Mouse (Mus musculus) lung, postnatal 0 days (tissue): Measurements from ENCODE around the gene Phf12. TPM values are rescaled to one million over a fixed set of nuclear protein-coding genes. Genes with fewer than 3 reads are reported as not detected.

Experiments
- ATAC-seq: fragments of 200-750 bp; cut with Nextera tagmentation; 2 replicates; pipeline ENCODE4 v1.8.0; 2017; ENCODE audit warnings: moderate library complexity
- DNase-seq: peaks from one replicate; pipeline ENCODE4 v3.0.0-alpha.2; 2016; ENCODE audit warnings: low spot score
- H3K27ac ChIP-seq: fragments of 300-500 bp; sonication (generic); 2 replicates; pipeline ENCODE4 v1.5.1; 2014; ENCODE audit warnings: antibody characterized with exemption, mild to moderate bottlenecking, low read length, mixed read lengths
- H3K27me3 ChIP-seq: fragments of 300-500 bp; sonication (generic); replicated peaks from 2 replicates; pipeline ENCODE4 v1.6.1; 2014; ENCODE audit warnings: low read length, mixed read lengths; ENCODE audit not compliant: insufficient read depth
- H3K36me3 ChIP-seq: fragments of 300-500 bp; sonication (generic); 2 replicates; pipeline ENCODE4 v1.6.1; 2014; ENCODE audit warnings: low read length, mixed read lengths; ENCODE audit not compliant: insufficient read depth
- H3K4me1 ChIP-seq: fragments of 300-500 bp; sonication (generic); 2 replicates; pipeline ENCODE4 v1.6.1; 2014; ENCODE audit warnings: antibody characterized with exemption, low read depth, low read length, mixed read lengths; ENCODE audit not compliant: insufficient read depth
- H3K4me2 ChIP-seq: fragments of 300-500 bp; sonication (generic); replicated peaks from 2 replicates; pipeline ENCODE4 v1.6.1; 2014; ENCODE audit warnings: low read depth, mild to moderate bottlenecking, low read length, moderate library complexity, mixed read lengths
- H3K4me3 ChIP-seq: fragments of 300-500 bp; sonication (generic); 2 replicates; pipeline ENCODE4 v1.5.1; 2014; ENCODE audit warnings: low read depth, low read length
- H3K9ac ChIP-seq: fragments of 300-500 bp; sonication (generic); replicated peaks from 2 replicates; pipeline ENCODE4 v1.6.1; 2014; ENCODE audit warnings: low read depth, mild to moderate bottlenecking
- H3K9me3 ChIP-seq: fragments of 300-500 bp; sonication (generic); 2 replicates; pipeline ENCODE4 v1.6.1; 2016; ENCODE audit warnings: low read length, mixed read lengths
- CTCF ChIP-seq: IDR thresholded peaks from 2 replicates; pipeline ENCODE4 v1.5.1; 2016; ENCODE audit warnings: antibody characterized with exemption, mild to moderate bottlenecking
- EP300 ChIP-seq: IDR thresholded peaks from 2 replicates; pipeline ENCODE4 v1.6.1; 2016; ENCODE audit warnings: antibody characterized with exemption, mild to moderate bottlenecking, control low read depth
- WGBS: fragments of 180-500 bp; shearing (Covaris S2); extraction: QIAGEN DNeasy Blood & Tissue Kit; methylation state at CpG from one replicate; pipeline ENCODE4 v1.1.7; 2014; 5-methylcytosine and 5-hydroxymethylcytosine counted together
- polyA plus RNA-seq: library from polyadenylated mRNA; unstranded; fragments of >200 nt; fragmentation: Nextera tagmentation; extraction: Ambion mirVana; gene quantifications from 2 replicates; pipeline ENCODE4 v1.2.1, GENCODE M21; 2015

Phf12 gene
- polyA plus RNA-seq, 1 experiment from 2014 or later = 7.7 TPM

GRCm38 (mm10) chr11:77960199-77960598 is 22.4 kb upstream of the Phf12 start:
- WGBS = 55% methylated on average over 9 of the region's 9 CpGs
- H3K27me3 ChIP-seq = no peaks in the 10 kb centered on the region
- no peak overlapping the region for H3K4me2 ChIP-seq
- no peak for DNase-seq
- H3K4me1 ChIP-seq = no peaks in the 10 kb centered on the region
- H3K4me3 ChIP-seq = no peak overlapping the region
- H3K9ac ChIP-seq = no peak overlapping the region
- H3K9me3 ChIP-seq = no peaks in the 10 kb centered on the region
- no peak overlapping the region for H3K27ac ChIP-seq
- ATAC-seq = no peak
- TF ChIP-seq EP300 (no peak), CTCF (no peak)
- H3K36me3 ChIP-seq = no peaks in the 10 kb centered on the region

- Histone ChIP-seq H3K4me1 (no peaks in the 10 kb centered on the region), H3K27ac (no peak overlapping the region), H3K36me3 (no peaks in the 10 kb centered on the region), H3K27me3 (no peaks in the 10 kb centered on the region), H3K9me3 (no peaks in the 10 kb centered on the region), H3K4me2 (no peak overlapping the region), H3K9ac (no peak overlapping the region), H3K4me3 (no peak overlapping the region)
- TF ChIP-seq EP300 (no peak), CTCF (no peak)
- WGBS = 29% methylated on average over 5 of the region's 5 CpGs
- no peak for ATAC-seq
- DNase-seq = peak; percentile 16
Observed at GRCm38 (mm10) chr11:77960898-77961297, 21.7 kb upstream of the Phf12 start.

- no peak overlapping the region for H3K4me2 ChIP-seq
- no peaks in the 10 kb centered on the region for H3K36me3 ChIP-seq
- H3K4me3 ChIP-seq = no peak overlapping the region
- H3K4me1 ChIP-seq = no peaks in the 10 kb centered on the region
- H3K27me3 ChIP-seq = no peaks in the 10 kb centered on the region
- TF ChIP-seq EP300 = no peak
- TF ChIP-seq CTCF = no peak
- H3K9ac ChIP-seq = no peak overlapping the region
- no peak overlapping the region for H3K27ac ChIP-seq
- DNase-seq (no peak), ATAC-seq (no peak)
- WGBS = 83% methylated on average over 10 of the region's 10 CpGs
- H3K9me3 ChIP-seq = no peaks in the 10 kb centered on the region
Observed at GRCm38 (mm10) chr11:77962946-77963345, 19.6 kb upstream of the Phf12 start.

GRCm38 (mm10) chr11:77964415-77965095 is 18.0 kb upstream of the Phf12 start:
- H3K27ac ChIP-seq = no peak overlapping the region
- no peaks in the 10 kb centered on the region for H3K27me3 ChIP-seq

GRCm38 (mm10) chr11:77965101-77966036 is 17.2 kb upstream of the Phf12 start:
- Histone ChIP-seq H3K36me3 (no peaks in the 10 kb centered on the region), H3K4me1 (no peaks in the 10 kb centered on the region), H3K4me3 (no peak overlapping the region), H3K27ac (no peak overlapping the region), H3K4me2 (no peak overlapping the region), H3K9ac (no peak overlapping the region), H3K27me3 (no peaks in the 10 kb centered on the region), H3K9me3 (no peaks in the 10 kb centered on the region)
- TF ChIP-seq CTCF (no peak), EP300 (no peak)
- no peak for DNase-seq
- 27% methylated on average over 17 of the region's 17 CpGs for WGBS
- ATAC-seq = no peak

More at GRCm38 (mm10) chr11:77964415-77965095, 18.0 kb upstream of the Phf12 start:
- Histone ChIP-seq H3K4me3 (no peak overlapping the region), H3K4me1 (no peaks in the 10 kb centered on the region), H3K36me3 (no peaks in the 10 kb centered on the region), H3K9ac (no peak overlapping the region), H3K4me2 (no peak overlapping the region), H3K9me3 (no peaks in the 10 kb centered on the region)
- DNase-seq (no peak), ATAC-seq (no peak)
- 23% methylated on average over 19 of the region's 19 CpGs for WGBS
- TF ChIP-seq EP300 (no peak), CTCF (no peak)

- no peak for DNase-seq
- Histone ChIP-seq H3K4me3 (no peak overlapping the region), H3K27ac (no peak overlapping the region), H3K4me1 (no peaks in the 10 kb centered on the region), H3K9me3 (no peaks in the 10 kb centered on the region), H3K9ac (no peak overlapping the region), H3K4me2 (no peak overlapping the region), H3K36me3 (no peaks in the 10 kb centered on the region), H3K27me3 (no peaks in the 10 kb centered on the region)
- 46% methylated on average over 5 of the region's 5 CpGs for WGBS
- TF ChIP-seq EP300 (no peak), CTCF (no peak)
- ATAC-seq = no peak
Observed at GRCm38 (mm10) chr11:77966037-77966391, 16.5 kb upstream of the Phf12 start.
